Mouse (Mus musculus) fat pad, adult 2 months (tissue): ENCODE results near the gene Arfgef3.

Experiments
- DNase-seq: peaks from one replicate; pipeline ENCODE4 v3.0.0-alpha.2; 2011; ENCODE audit warnings: low read depth, low spot score; ENCODE audit errors: extremely low read depth

Gene Arfgef3

DNA sequence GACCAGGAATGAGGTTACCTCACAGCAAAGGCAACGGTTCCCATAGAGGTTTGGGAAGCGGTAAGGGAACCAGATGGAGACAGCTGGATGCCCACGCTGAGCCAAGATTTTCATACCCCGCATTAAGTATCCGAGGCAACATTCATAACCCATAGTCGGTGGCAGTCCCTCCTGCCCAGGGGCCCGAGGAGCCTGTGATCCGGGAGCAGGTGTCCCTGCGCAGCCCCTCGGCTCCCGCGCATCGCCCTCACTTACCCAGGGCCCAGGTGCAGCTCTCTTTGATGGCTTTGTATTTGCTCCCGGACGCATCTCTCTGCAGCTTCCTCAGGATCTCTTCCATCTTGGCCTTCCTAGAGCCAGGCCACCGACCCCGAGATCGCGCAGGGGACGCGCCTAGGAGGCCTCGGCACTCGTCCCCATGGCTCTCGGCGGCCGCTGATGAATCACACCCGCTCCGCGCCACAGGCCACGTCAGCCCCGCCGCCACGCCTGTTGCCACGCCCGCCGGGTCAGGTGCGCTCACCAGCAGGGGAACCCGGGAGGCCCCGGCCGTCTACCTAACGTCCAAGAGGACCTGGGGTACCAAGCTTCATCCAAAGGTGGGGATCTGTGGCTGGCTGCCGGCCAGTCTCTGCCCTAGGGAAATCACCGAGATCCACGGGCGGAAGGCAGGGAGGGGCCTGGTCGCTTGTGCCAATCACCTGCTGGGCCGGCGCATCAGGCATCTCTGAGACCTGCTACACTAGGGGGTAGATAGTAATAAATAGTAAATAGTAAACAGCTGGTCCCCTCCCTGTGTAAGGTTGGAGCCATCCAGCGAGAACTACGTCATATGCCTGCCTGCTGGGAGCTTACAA, at the start of gene Arfgef3:
Arfgef3 (minus strand) TSS at position 664 of the 857 bp plus-strand sequence.
- no peak for DNase-seq

DNA sequence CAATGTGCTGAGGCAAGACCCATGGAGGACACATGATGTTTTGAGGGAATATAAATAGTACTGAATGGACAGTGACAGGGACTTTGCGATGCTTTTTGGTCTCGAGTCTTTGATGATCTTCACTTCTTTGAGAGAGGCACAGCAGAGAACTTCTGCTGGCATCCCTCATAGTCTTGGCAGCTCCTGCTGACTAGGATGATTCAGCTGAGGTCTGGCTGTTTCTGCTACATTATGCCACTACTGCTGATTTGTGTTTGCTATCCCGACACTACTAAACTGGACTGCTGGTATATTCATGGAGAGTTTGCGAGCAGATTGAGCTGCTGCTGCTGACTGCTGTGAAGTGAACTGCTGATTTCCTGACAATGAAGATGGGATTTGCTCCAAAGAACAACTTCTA, 46.3 kb upstream of the Arfgef3 start:
- no peak for DNase-seq

DNA sequence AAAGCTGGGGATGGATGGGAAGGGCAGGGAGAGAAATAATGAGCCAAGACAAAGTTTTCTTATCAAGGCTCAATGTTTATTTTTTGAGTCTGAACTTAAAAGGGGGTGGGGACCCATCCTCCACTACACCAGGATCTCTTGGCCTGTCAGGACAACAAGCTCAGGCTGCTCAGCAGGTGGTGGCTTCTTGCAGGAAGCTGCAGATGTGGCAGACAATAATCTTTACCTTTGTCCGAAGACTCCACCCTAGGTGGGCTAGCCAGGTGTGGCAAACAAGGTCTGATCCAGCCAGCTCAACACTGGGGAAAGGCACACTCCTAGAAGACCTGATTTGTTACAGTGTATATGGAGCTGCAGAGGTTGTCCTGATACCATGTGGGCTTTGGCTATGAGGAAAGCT, 44.9 kb upstream of the Arfgef3 start:
- no peak for DNase-seq

DNA sequence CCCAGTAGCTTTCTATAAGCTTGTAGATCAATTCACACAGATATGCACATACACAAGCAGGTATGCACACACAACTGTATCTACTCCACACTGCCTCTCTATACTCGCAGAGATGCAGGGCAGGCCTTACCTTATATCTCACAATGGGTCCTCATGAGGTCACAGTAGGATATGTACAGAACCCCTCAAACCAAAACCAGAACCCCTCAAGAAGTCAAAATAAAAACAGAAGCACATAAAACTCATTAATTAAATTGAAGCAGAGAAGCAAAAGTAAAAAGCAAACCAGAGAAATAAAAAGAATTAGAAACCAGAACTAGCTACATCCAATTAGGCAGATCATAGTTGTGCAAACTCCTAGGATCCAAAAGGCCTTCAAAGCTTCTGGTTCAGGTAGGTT, 42.9 kb upstream of the Arfgef3 start, which contains the start of gene Gm4922:
Gm4922 (minus strand) TSS at position 101 of the 400 bp plus-strand sequence.
- no peak for DNase-seq

DNA sequence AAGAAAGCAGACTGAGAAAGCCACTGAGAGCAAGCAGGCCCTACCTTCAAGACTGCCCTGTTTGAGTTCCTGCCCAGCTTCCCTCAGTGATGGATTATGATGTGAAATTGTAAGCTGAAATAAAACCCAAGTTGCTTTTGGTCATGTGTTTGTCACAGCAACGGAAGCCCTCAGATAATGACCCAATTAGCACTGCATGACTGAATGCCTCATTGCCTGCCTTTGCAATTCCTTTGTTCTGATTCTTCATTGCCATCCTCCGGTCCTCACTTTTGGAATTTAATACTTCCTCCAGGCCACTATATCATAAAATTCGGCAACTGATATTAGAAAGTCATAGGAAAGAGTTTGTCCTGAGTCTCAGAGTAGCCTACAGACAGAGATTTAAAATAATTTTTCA, 33.8 kb upstream of the Arfgef3 start:
- no peak for DNase-seq

DNA sequence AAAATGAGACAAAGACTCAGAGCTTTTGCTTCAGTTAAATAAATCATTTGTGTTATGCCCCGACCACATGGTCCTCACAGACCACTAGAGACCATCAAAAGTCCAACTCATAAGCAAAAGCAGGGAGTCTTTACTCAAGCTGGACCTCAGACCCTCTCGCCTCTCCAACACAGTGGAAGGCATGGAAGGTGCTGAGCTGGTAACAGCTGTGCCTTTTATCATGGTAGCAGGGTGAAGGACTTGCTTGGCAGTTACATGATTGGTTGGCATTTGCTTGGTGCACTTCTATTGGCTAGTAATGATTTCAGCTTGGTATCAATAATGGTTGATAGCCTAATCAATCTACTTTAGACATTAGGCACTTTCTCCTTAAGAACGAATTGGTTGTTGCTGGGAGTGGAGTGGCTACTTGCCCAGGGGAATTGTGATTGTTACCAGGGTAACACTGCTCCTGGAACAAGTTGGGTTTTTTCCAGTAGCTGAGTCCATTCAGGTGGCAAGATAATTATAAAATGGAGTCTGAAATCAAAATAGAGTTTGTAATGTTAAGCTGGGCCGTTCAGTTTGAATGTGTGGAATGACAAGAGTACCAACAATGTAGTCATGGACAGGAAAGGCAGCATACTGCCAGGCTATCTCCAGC, 28.9 kb upstream of the Arfgef3 start:
- DNase-seq, result no peak

DNA sequence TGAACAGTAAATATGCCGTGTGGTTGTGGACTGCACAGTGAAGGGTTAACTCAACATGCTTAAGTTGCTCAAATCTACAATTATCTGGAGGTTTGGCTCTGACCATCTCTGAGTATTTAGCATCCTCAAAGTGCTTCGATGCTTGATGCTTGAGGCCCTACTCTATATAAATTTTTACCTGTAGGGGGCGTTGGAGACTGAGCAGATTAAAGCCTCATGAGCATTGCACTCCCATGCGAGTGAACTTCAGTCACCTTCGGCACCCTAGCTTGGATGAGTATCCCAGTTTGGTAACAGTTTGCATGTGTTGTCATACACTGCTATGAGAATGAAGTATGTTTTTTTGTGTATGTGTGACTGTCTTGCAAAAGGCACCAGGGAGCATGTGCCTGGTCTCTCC, 26.2 kb upstream of the Arfgef3 start:
- peak; percentile 1 for DNase-seq

DNA sequence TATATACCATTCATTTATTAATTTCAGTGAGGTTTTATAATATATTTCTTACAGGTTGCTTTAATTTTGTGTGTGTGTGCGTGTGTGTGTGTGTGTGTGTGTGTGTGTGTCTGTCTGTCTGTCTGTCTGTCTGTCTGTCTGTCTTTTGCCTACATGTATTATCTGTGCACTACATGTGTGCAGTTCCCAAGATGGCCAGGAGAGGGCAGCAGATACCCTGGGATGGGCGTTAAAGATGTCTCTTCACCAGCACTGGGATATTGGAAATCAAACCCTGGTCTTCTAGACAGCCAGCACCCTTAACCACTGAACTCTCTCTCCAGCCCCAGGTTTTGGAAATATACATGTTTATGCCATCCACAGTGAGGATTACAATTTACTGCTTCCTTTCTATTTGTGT, 16.5 kb upstream of the Arfgef3 start:
- DNase-seq, result no peak

DNA sequence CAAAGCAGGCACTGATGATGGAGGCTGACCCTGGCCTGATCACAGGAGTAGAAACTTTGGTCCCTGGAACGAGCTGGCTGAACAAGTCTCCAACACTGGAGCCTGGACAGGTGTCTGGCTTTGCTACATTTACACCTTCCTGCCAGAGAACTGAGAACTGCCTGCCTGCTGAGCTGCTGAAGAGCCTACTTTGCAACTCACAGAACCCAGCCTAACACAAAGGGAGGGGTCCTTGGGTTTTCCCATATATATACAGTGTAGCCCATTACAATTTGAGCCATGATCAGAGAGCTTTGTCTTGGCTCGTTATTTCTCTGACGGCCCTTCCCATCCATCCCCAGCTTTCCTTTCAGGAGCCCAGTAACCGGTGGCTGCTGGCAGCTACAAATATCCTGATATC, 6.3 kb upstream of the Arfgef3 start:
- DNase-seq, result no peak

DNA sequence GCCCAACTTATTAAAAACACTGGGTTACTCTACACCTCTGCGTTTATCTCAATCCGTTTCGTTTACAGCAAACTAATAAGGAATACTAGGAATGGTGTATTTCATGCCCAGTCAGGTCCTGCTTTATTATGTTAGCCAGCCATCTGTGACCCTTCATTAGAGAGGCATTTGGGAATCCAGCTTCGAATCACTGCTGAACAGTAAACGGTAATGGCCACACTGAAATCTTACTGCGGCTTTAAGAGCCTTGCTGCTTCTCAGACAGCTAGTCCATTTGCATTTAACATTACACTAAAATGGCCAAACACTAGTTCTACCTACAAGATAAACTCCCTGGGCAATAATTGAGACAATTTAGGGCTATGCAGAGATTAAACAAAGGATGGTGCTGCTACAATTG, 1.7 kb downstream of the Arfgef3 start:
- DNase-seq, result no peak

DNA sequence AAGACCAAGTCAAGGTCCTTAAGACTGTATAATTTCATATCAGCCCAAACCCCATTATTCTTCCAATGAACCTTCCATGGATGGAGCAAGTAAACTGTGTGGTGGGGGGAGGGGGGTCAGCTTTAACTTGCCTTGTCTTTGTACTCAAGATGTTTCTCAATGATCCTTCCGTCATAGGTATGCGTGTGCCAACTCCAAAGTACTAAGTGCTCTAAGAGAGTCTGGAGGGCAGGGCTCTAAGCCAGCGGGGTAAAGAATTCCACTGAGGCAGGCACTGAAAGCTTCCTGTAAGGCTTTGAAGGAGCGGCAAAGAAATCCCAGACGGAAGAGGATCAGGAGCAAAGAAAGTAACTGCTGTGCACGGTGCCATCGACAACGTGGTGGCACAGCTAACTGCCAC, 2.7 kb downstream of the Arfgef3 start:
- peak; percentile 46 for DNase-seq

DNA sequence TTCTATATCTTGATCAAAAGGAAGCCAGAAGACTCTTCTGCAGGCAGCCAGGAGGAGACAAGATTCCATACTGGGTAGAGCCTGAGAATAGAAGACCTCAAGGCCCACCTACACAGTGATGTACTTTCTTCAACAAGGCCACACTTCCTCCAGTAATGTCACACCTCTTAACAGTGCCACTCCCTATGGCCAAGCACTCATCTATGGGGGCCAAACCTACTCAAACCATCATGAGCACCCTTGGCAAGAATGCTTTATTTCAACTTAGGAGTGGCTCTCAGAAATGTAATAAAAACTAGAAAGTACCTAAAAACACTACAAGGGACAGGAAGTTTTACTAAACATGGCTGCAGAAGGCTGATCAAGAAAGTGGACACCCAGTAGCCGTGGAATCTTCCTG, 15.2 kb downstream of the Arfgef3 start:
- DNase-seq, result no peak

DNA sequence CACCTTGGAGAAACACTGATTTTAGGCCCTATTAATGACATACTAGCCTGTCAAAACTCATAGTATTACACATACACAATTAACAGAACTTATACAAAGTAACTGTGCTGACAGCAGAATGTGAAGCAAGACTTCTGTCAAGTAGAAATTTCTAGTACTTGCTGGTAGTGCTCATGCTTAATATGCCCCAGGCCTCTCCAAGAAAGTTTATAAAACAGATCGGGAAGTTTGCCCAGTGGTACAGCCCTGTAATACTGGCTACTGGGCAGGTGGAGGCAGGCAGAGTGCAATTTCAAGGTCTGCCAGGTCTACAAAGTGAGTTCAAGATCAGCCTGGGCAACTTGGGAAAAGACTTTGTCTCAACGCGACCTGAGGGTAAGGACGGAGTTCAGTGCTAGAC, 32.3 kb downstream of the Arfgef3 start:
- peak; percentile 67 for DNase-seq

DNA sequence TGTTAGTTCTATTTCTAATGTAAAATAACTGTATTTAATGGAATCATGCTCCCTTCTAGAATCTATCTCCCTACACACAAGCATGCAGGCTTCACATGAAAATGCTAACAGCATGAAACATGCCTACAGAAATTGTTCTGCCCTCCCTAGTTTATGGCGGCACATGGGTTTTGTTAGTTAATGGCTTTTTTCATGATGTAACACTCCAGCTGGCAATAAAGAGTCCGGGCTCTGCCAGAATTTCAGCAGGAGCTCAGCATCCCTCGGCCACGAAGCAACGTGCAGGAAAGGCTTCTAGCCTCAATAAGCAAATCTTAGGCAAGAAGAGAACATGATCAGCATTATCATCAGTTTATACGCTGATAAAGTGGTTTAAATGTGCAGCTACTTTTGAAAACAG, 32.8 kb downstream of the Arfgef3 start:
- no peak for DNase-seq

DNA sequence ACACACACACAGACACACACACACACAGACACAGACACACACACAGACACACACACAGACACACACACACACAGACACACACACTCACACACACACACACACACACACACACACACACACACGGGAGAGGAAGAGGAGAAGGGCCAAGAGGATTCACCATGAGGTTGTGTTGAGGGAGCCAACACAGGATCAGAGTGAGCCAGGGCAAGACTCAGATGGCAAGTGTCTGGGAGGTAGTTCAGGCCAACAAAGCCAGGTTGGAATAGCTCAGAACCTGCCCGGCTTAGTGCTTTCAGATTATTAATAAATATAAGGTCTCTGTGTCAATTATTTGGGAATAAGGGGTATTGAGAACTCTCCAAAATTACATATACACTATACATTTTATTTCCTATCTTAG, 33.9 kb downstream of the Arfgef3 start:
- DNase-seq, result no peak

DNA sequence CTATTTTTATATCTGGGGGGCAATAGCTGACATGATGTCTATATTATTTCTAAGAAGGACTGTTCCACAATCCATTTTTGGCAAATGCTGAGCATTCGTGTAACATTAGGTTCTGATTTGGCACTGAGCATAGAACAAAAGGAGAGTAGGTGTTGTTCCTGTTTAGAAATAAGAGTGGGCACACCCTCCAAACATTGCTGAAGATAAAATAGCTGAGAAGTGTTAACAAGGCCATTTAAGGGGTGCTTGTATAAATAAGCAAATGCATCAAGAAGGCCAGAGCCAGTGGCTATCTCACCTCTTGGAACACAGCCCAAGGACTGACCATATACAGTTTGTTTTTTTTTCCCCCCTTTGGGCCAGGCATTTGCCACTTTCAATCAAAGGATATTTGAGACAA, 35.1 kb downstream of the Arfgef3 start:
- DNase-seq, result no peak

DNA sequence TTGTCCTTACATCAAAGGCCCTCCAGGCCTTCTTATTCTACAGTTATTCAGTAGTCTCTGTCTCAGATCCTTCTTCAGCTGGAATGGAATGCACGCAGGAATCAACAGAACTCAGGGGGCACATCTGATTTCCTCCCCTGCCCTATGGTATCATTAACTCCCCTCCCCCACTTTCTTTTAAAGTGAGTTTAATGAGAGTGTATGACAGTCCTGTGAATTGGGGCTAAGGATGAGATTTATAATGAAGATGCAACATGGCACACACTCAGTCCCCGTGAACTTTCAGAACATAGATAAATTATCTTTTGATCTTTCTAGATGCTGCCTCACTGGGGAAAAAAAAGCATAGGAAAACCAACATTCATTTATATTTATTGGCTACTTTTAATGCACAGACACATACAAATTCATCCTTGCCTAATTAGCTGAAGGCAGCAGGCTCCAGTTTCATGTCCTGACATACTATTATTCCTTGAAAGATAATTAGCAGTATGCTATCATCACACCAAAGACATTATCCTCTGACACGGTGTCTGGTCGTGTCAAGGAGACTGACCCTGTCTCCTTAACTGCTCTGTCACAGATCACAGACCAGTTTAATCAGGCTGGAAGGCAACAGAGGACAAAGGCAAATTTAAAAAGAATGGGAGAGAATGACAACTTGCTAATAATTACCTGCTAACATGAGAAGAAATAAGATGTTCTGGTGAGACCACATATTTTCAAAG, 39.2 kb downstream of the Arfgef3 start:
- DNase-seq, result no peak

DNA sequence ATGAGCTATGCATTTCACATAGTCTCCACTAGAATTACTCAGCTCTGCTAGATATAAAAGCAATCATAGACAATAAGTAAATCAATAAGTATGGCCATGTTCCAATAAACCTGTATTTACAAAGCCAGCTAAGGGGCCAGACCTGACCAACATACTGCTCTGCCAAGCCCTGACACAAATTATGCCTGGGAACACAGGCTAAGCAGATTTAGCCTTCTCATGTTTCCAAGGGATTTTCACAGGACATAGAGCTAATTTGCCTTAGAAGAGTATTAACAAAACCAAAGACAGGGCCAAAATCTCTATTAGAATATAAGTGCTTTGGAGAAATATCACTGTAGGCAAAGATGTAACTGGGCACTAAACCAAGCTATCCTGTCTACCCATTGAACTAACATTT, 42.2 kb downstream of the Arfgef3 start:
- DNase-seq, result no peak

DNA sequence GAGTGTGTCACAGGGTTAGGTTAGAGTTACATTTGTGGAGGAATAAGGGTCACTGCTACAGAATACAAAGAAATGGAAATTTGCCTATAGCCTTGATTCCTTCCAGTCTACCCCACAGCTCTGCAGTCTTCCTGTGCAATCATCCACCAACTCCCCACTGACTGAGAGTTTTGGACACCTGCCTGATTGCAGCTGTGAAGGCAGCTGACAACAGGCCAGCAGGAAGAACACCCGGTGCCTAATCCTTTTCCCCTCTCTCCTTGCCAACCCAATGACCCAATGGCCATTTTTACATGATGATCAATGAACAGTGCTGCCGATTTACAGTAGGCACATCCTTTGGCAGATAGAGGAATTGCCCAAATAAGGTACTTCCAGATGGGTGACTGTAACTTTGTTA, 43.6 kb downstream of the Arfgef3 start:
- peak; percentile 39 for DNase-seq

DNA sequence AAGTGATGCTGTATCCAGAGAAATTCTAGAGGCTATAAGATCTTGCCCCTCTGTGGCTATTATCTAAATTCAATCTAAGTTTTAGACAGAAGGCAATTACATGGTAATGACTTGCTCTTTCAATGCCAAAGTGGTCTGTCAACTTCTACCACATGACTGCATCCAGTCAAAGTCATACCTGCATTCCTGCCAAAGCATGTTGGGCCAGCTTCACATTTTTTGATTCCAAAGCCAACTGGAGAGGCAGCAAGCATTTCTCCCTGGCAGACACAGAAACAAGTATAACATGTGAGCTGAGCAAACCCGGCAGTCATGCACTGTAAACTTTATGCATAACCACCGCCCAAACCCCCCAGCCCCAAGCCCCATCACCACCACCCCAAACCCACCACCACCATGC, 44.6 kb downstream of the Arfgef3 start:
- no peak for DNase-seq

DNA sequence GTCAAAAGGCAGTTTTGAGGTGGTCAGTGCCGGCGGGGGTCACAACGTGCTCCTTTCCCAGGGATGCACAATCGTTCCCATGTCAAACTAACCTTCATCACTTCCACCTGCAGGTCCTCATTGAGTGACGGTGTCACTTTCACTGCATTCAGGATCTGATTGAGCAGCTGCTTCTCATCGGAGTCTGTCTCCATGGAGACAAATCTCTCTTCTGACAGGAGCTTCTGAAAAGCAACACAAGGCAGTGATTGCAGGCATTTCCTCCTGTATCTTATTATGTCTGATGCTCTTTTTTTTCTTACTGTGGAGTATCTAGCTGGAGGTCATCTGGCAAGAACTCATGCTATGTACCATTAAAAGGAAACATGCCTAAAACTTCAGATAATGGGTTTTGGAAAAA, 47.3 kb downstream of the Arfgef3 start:
- no peak for DNase-seq

DNA sequence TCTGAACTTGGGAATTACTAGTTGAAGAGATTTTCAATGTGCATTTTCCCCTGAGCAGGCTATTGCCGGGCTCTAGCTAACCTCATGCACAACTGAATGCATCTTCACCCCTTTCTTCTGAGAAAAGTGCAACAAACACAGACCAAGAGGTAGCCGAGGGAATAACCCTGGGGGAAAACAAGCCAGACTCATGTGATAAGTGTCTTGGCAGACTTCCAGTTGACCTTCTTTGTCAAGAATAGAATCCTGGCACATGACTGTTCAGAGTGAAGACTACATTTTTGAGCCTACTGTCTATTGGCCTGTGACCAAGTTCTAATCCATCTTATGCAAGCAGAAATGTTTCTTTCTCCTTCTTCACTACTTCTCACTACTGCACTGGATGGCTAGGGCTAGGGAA, 55.5 kb downstream of the Arfgef3 start:
- no peak for DNase-seq
